Mouse (Mus musculus): ENCODE data around the gene Draxin. TPM values are rescaled to one million over a fixed set of nuclear protein-coding genes. Genes with fewer than 3 reads are reported as not detected.

Draxin gene
- polyA plus RNA-seq, 1 experiment from 2014 or later = 0.13 TPM

GRCm38 (mm10) chr4:148165551-148165950, 35.1 kb upstream of the Draxin start:
- no peak overlapping the region for H3K27ac ChIP-seq
- no peaks in the 10 kb centered on the region for H3K9me3 ChIP-seq (replicated peaks)
- H3K27me3 ChIP-seq = peaks cover 90% of the 10 kb centered on the region
- no peak overlapping the region for H3K4me2 ChIP-seq
- H3K9ac ChIP-seq = no peak overlapping the region
- WGBS (ENCODE audit: insufficient replicate concordance) = 15% methylated on average over 17 of the region's 17 CpGs
- H3K4me1 ChIP-seq (replicated peaks) = peaks cover 17% of the 10 kb centered on the region
- ATAC-seq (ENCODE audit: low read depth) (no peak), DNase-seq (no peak)
- no peaks in the 10 kb centered on the region for H3K36me3 ChIP-seq
- H3K4me3 ChIP-seq (replicated peaks) = no peak overlapping the region

GRCm38 (mm10) chr4:148164461-148164860, 34.0 kb upstream of the Draxin start:
- H3K4me3 ChIP-seq (replicated peaks) = 0 out of 2 replicates have a peak overlapping the region, but pooled peaks have one; percentile 23
- H3K36me3 ChIP-seq = no peaks in the 10 kb centered on the region

GRCm38 (mm10) chr4:148164002-148164439, 33.5 kb upstream of the Draxin start:
- Histone ChIP-seq H3K27me3 (peaks cover 91% of the 10 kb centered on the region), H3K4me3 (replicated peaks) (peak overlapping the region; percentile 23; the same call in 1 of the 2 replicates), H3K27ac (no peak overlapping the region), H3K4me2 (peak overlapping the region; percentile 40), H3K36me3 (no peaks in the 10 kb centered on the region), H3K4me1 (replicated peaks) (peaks cover 32% of the 10 kb centered on the region), H3K9ac (no peak overlapping the region), H3K9me3 (replicated peaks) (no peaks in the 10 kb centered on the region)
- ATAC-seq (ENCODE audit: low read depth) (0 out of 2 replicates have a peak, but pooled peaks have one; percentile 5), DNase-seq (peak; percentile 46)
- 2% methylated on average over 29 of the region's 29 CpGs for WGBS (ENCODE audit: insufficient replicate concordance)

More at GRCm38 (mm10) chr4:148164461-148164860, 34.0 kb upstream of the Draxin start:
- ATAC-seq (ENCODE audit: low read depth) (no peak), DNase-seq (no peak)
- H3K27ac ChIP-seq = no peak overlapping the region
- no peak overlapping the region for H3K9ac ChIP-seq
- no peaks in the 10 kb centered on the region for H3K9me3 ChIP-seq (replicated peaks)
- peaks cover 90% of the 10 kb centered on the region for H3K27me3 ChIP-seq
- H3K4me2 ChIP-seq = no peak overlapping the region; the same call in 1 of the 2 replicates
- WGBS (ENCODE audit: insufficient replicate concordance) = 1% methylated on average over 16 of the region's 16 CpGs
- H3K4me1 ChIP-seq (replicated peaks) = peaks cover 28% of the 10 kb centered on the region

GRCm38 (mm10) chr4:148160436-148161390, 30.2 kb upstream of the Draxin start, which contains the start of the genes Fbxo44 and Fbxo2:
Gene Fbxo44 (minus strand): TSS chr4:148160482.
Gene Fbxo2 (plus strand): TSS chr4:148160621.
- Histone ChIP-seq H3K9ac (peak within 1 kb of the TSS; percentile 76), H3K27me3 (peaks cover 78% of the 10 kb centered on the region), H3K9me3 (replicated peaks) (no peaks in the 10 kb centered on the region), H3K4me1 (replicated peaks) (peaks cover 46% of the 10 kb centered on the region), H3K27ac (no peak within 1 kb of the TSS), H3K4me2 (peak within 1 kb of the TSS; percentile 97), H3K36me3 (no peaks in the 10 kb centered on the region), H3K4me3 (replicated peaks) (peak within 1 kb of the TSS; percentile 67)
- WGBS (ENCODE audit: insufficient replicate concordance) = 1% methylated on average over 43 of the region's 43 CpGs
- ATAC-seq (ENCODE audit: low read depth) (peak; percentile 32; the same call in 1 of the 2 replicates), DNase-seq (no peak)

GRCm38 (mm10) chr4:148159544-148160435, 29.3 kb upstream of the Draxin start:
- DNase-seq (peak; percentile 84), ATAC-seq (ENCODE audit: low read depth) (peak; percentile 88)
- Histone ChIP-seq H3K36me3 (no peaks in the 10 kb centered on the region), H3K4me3 (replicated peaks) (peak overlapping the region; percentile 67), H3K4me1 (replicated peaks) (peaks cover 45% of the 10 kb centered on the region), H3K9ac (peak overlapping the region; percentile 76), H3K27ac (no peak overlapping the region), H3K27me3 (peaks cover 68% of the 10 kb centered on the region), H3K4me2 (peak overlapping the region; percentile 97), H3K9me3 (replicated peaks) (no peaks in the 10 kb centered on the region)
- WGBS (ENCODE audit: insufficient replicate concordance) = 0% methylated on average over 50 of the region's 55 CpGs

- Histone ChIP-seq H3K4me2 (peak overlapping the region; percentile 97), H3K27ac (no peak overlapping the region), H3K9ac (peak overlapping the region; percentile 76), H3K9me3 (replicated peaks) (no peaks in the 10 kb centered on the region), H3K36me3 (no peaks in the 10 kb centered on the region), H3K4me1 (replicated peaks) (peaks cover 35% of the 10 kb centered on the region), H3K27me3 (peaks cover 57% of the 10 kb centered on the region), H3K4me3 (replicated peaks) (peak overlapping the region; percentile 67)
- DNase-seq (no peak), ATAC-seq (ENCODE audit: low read depth) (no peak)
- 47% methylated on average over 27 of the region's 27 CpGs for WGBS (ENCODE audit: insufficient replicate concordance)
These were observed 28.2 kb upstream of the Draxin start for GRCm38 (mm10) chr4:148158436-148159348.

GRCm38 (mm10) chr4:148154982-148155381, 24.5 kb upstream of the Draxin start:
- peaks cover 20% of the 10 kb centered on the region for H3K27me3 ChIP-seq
- ATAC-seq (ENCODE audit: low read depth) (no peak), DNase-seq (no peak)
- no peaks in the 10 kb centered on the region for H3K9me3 ChIP-seq (replicated peaks)
- no peaks in the 10 kb centered on the region for H3K36me3 ChIP-seq
- no peak overlapping the region for H3K9ac ChIP-seq
- no peak overlapping the region for H3K27ac ChIP-seq
- peaks cover 49% of the 10 kb centered on the region for H3K4me1 ChIP-seq (replicated peaks)
- H3K4me3 ChIP-seq (replicated peaks) = no peak overlapping the region
- H3K4me2 ChIP-seq = no peak overlapping the region
- WGBS (ENCODE audit: insufficient replicate concordance) = 45% methylated on average over 3 of the region's 3 CpGs

GRCm38 (mm10) chr4:148154006-148154405, 23.5 kb upstream of the Draxin start:
- H3K4me3 ChIP-seq (replicated peaks) = no peak overlapping the region
- H3K4me2 ChIP-seq = no peak overlapping the region
- no peak for DNase-seq
- no peak overlapping the region for H3K27ac ChIP-seq
- ATAC-seq (ENCODE audit: low read depth) = no peak
- peaks cover 11% of the 10 kb centered on the region for H3K27me3 ChIP-seq
- no peak overlapping the region for H3K9ac ChIP-seq
- peaks cover 48% of the 10 kb centered on the region for H3K4me1 ChIP-seq (replicated peaks)
- H3K36me3 ChIP-seq = no peaks in the 10 kb centered on the region
- H3K9me3 ChIP-seq (replicated peaks) = no peaks in the 10 kb centered on the region
- 75% methylated on average over 4 of the region's 4 CpGs for WGBS (ENCODE audit: insufficient replicate concordance)

- H3K4me3 ChIP-seq (replicated peaks) = no peak overlapping the region
- H3K27ac ChIP-seq = no peak overlapping the region
- DNase-seq (no peak), ATAC-seq (ENCODE audit: low read depth) (no peak)
- no peaks in the 10 kb centered on the region for H3K9me3 ChIP-seq (replicated peaks)
- peak overlapping the region; percentile 98; the same call in 1 of the 2 replicates for H3K4me2 ChIP-seq
- no peak overlapping the region for H3K9ac ChIP-seq
- H3K27me3 ChIP-seq = no peaks in the 10 kb centered on the region
- WGBS (ENCODE audit: insufficient replicate concordance) = 79% methylated on average over 5 of the region's 5 CpGs
- peaks cover 39% of the 10 kb centered on the region for H3K4me1 ChIP-seq (replicated peaks)
- H3K36me3 ChIP-seq = peaks cover 3% of the 10 kb centered on the region; the same call in 1 of the 2 replicates
These were observed 22.0 kb upstream of the Draxin start for GRCm38 (mm10) chr4:148152547-148152946.
